Mouse (Mus musculus): Measurements from ENCODE around the gene Actrt3.
"Not testable (repeated sequence)": the region's sequence is repeated elsewhere in the genome, so short reads cannot be mapped to it uniquely, and the experiment has no call there.

Actrt3 gene

GRCm38 (mm10) chr3:30573549-30573948 is 26.2 kb downstream of the Actrt3 start:
- no peak for DNase-seq (ENCODE audit: low spot score)

DNA sequence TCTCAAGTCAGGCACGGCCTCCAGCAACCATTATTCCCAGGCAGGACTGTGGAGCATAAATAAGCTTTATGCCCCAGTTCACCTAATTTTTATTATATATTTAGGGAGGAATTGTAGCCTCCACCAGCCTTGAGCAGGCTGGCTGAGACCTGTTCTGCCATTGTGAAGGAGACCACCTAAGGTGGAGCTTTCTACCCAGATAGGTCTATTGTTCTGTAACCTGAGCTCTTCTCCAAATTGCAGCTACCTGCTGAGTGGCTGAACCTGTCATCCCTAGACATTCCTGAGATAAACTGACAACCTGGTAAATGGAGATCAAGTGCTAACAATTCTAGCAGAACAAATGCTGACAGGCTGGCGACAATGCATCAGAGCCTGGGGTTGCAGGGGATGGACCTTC is 33.4 kb downstream of the Actrt3 start:
- not testable (repeated sequence) for DNase-seq (ENCODE audit: low spot score)

GRCm38 (mm10) chr3:30560677-30561314 is 38.9 kb downstream of the Actrt3 start:
- DNase-seq (ENCODE audit: low spot score) = no peak

GRCm38 (mm10) chr3:30553741-30554140 is 46.0 kb downstream of the Actrt3 start:
- no peak for DNase-seq (ENCODE audit: low spot score)

DNA sequence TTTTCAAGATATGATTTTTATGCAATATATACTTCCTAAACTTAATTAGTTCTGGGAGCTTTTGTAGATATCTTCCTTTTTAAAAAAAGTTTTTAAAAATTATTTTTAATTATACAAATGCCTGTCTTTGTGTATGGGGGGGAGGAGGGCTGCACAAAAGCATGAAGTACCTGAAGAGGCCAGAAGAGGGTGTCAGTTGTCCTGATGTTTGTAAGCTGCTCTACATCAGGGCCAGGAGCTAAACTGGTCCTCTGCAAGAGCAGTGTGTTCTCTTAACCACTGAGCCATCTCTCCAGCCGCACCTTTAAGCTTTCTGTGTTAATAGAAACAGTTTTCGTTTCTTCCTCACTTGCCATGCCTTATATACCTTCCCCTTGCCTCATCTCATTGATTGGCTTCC is 49.5 kb downstream of the Actrt3 start:
- DNase-seq (ENCODE audit: low spot score) = no peak

- DNase-seq (ENCODE audit: low spot score) = no peak
Observed at GRCm38 (mm10) chr3:30548928-30549327, 50.8 kb downstream of the Actrt3 start.

- no peak for DNase-seq (ENCODE audit: low spot score)
Observed at GRCm38 (mm10) chr3:30547908-30548307, 51.8 kb downstream of the Actrt3 start, which contains the start of gene Mecom. Mecom (minus strand) TSS chr3:30548008.
